Mouse (Mus musculus) MEL (cell line): ENCODE results near the gene 3830406C13Rik. TPM values are rescaled to one million over a fixed set of nuclear protein-coding genes. Genes with fewer than 3 reads are reported as not detected.

Experiments used
- DNase-seq: peaks from one replicate; pipeline ENCODE4 v3.0.0; 2011; ENCODE audit warnings: low read depth, low spot score
- H3K27ac ChIP-seq: 2 replicates; pipeline ENCODE4 v1.5.1; 2012; ENCODE audit warnings: low read depth, mild to moderate bottlenecking, control low read depth, low read length, moderate library complexity; ENCODE audit not compliant: control insufficient read depth
- H3K27me3 ChIP-seq, 2 experiments: fragments of 150-350 bp in 1 of 2; sonication (generic) in 1 of 2; 2 replicates each; pipeline ENCODE4 v1.6.1; 2012; ENCODE audit warnings: low read length in 2 of 2, mild to moderate bottlenecking in 2 of 2, improper control_type of control experiment in 1 of 2, moderate library complexity in 1 of 2; ENCODE audit not compliant: insufficient read depth in 2 of 2, control insufficient read depth in 1 of 2
- H3K36me3 ChIP-seq, 2 experiments: 2 replicates each; pipeline ENCODE4 v1.6.1; 2012 to 2014; ENCODE audit warnings: low read length in 2 of 2, improper control_type of control experiment in 1 of 2, inconsistent platforms in 1 of 2, mild to moderate bottlenecking in 1 of 2; ENCODE audit not compliant: insufficient read depth in 2 of 2, control insufficient read depth in 1 of 2
- H3K4me1 ChIP-seq, 2 experiments: fragments of 150-350 bp in 1 of 2; sonication (generic) in 1 of 2; 2 replicates each; pipeline ENCODE4 v1.6.1; 2012; ENCODE audit warnings: low read length in 2 of 2, improper control_type of control experiment in 1 of 2, mild to moderate bottlenecking in 1 of 2; ENCODE audit not compliant: insufficient read depth in 2 of 2, control insufficient read depth in 1 of 2
- H3K4me3 ChIP-seq, 2 experiments: fragments of 150-350 bp in 1 of 2; sonication (generic) in 1 of 2; 2 replicates each; pipeline ENCODE4 v1.5.1; 2012; ENCODE audit warnings: low read depth in 2 of 2, low read length in 2 of 2, mild to moderate bottlenecking in 2 of 2, moderate library complexity in 2 of 2, control low read depth in 1 of 2, improper control_type of control experiment in 1 of 2; ENCODE audit not compliant: control insufficient read depth in 1 of 2, insufficient read depth in 1 of 2
- H3K79me2 ChIP-seq: 2 replicates; pipeline ENCODE4 v1.6.1; 2012; ENCODE audit warnings: mild to moderate bottlenecking, low read length, moderate library complexity; ENCODE audit not compliant: control insufficient read depth, poor library complexity, insufficient read depth
- H3K9ac ChIP-seq: 2 replicates; pipeline ENCODE4 v1.6.1; 2012; ENCODE audit warnings: low read depth, mild to moderate bottlenecking, control low read depth, low read length, moderate library complexity; ENCODE audit not compliant: control insufficient read depth, poor library complexity, severe bottlenecking
- H3K9me3 ChIP-seq: fragments of 150-350 bp; sonication (generic); replicated peaks from 2 replicates; pipeline ENCODE4 v1.6.1; 2012; ENCODE audit warnings: mild to moderate bottlenecking, low read length, improper control_type of control experiment, moderate library complexity; ENCODE audit not compliant: insufficient read depth
- BHLHE40 ChIP-seq: IDR thresholded peaks from 2 replicates; pipeline ENCODE4 v1.6.1; 2012; ENCODE audit warnings: low read depth, mild to moderate bottlenecking, inconsistent platforms, low read length, improper control_type of control experiment, borderline replicate concordance
- CHD1 ChIP-seq: IDR thresholded peaks from 2 replicates; pipeline ENCODE4 v1.6.1; 2012; ENCODE audit warnings: low read depth, mild to moderate bottlenecking, inconsistent platforms, low read length, improper control_type of control experiment
- CHD2 ChIP-seq: IDR thresholded peaks from 2 replicates; pipeline ENCODE4 v1.6.1; 2011; ENCODE audit warnings: low read length, improper control_type of control experiment
- CTCF ChIP-seq, 3 experiments: IDR thresholded peaks in 2 of 3; conservative IDR thresholded peaks in 1 of 3; 2 replicates each; pipeline ENCODE4 v1.5.1; 2011 to 2012; ENCODE audit warnings: low read length in 3 of 3, low read depth in 2 of 3, mild to moderate bottlenecking in 2 of 3, improper control_type of control experiment in 1 of 3, inconsistent platforms in 1 of 3, mixed read lengths in 1 of 3, moderate library complexity in 1 of 3; ENCODE audit not compliant: control insufficient read depth in 1 of 3, insufficient read depth in 1 of 3, poor library complexity in 1 of 3, severe bottlenecking in 1 of 3
- E2F4 ChIP-seq: IDR thresholded peaks from 2 replicates; pipeline ENCODE4 v1.6.1; 2011; ENCODE audit warnings: low read depth, low read length, improper control_type of control experiment, borderline replicate concordance
- ELF1 ChIP-seq: IDR thresholded peaks from 2 replicates; pipeline ENCODE4 v1.6.1; 2014; ENCODE audit warnings: low read depth, mild to moderate bottlenecking, inconsistent platforms, low read length, improper control_type of control experiment, moderate library complexity
- ETS1 ChIP-seq: IDR thresholded peaks from 2 replicates; pipeline ENCODE4 v1.6.1; 2012; ENCODE audit warnings: low read depth, mild to moderate bottlenecking, inconsistent platforms, low read length, improper control_type of control experiment, moderate library complexity
- GABPA ChIP-seq: IDR thresholded peaks from 2 replicates; pipeline ENCODE4 v1.6.1; 2012; ENCODE audit warnings: low read depth, mild to moderate bottlenecking, inconsistent platforms, low read length, improper control_type of control experiment, moderate library complexity
- GATA1 ChIP-seq: IDR thresholded peaks from 2 replicates; pipeline ENCODE4 v1.6.1; 2011; ENCODE audit warnings: low read depth, low read length, improper control_type of control experiment
- HCFC1 ChIP-seq: IDR thresholded peaks from 2 replicates; pipeline ENCODE4 v1.6.1; 2012; ENCODE audit warnings: low read depth, mild to moderate bottlenecking, inconsistent platforms, low read length, improper control_type of control experiment, moderate library complexity
- KAT2A ChIP-seq: conservative IDR thresholded peaks from 2 replicates; pipeline ENCODE4 v1.6.1; 2012; ENCODE audit warnings: low read depth, low read length, improper control_type of control experiment, inconsistent platforms
- MAFK ChIP-seq: IDR thresholded peaks from 2 replicates; pipeline ENCODE4 v1.6.1; 2011; ENCODE audit warnings: low read depth, mild to moderate bottlenecking, low read length, improper control_type of control experiment, borderline replicate concordance
- MAX ChIP-seq: IDR thresholded peaks from 2 replicates; pipeline ENCODE4 v1.6.1; 2011; ENCODE audit warnings: low read length, improper control_type of control experiment
- MYB ChIP-seq: IDR thresholded peaks from 2 replicates; pipeline ENCODE4 v1.6.1; 2011; ENCODE audit warnings: mild to moderate bottlenecking, low read depth, low read length, improper control_type of control experiment
- MYC ChIP-seq: IDR thresholded peaks from 2 replicates; pipeline ENCODE4 v1.6.1; 2011; ENCODE audit warnings: low read depth, mild to moderate bottlenecking, low read length, improper control_type of control experiment, moderate library complexity
- NELFE ChIP-seq: IDR thresholded peaks from 2 replicates; pipeline ENCODE4 v1.6.1; 2011; ENCODE audit warnings: low read depth, low read length, improper control_type of control experiment
- POLR2A ChIP-seq, 2 experiments: IDR thresholded peaks; 2 replicates each; pipeline ENCODE4 v1.6.1; 2011 to 2012; ENCODE audit warnings: low read length in 2 of 2, mild to moderate bottlenecking in 2 of 2, control low read depth in 1 of 2, improper control_type of control experiment in 1 of 2, low read depth in 1 of 2, moderate library complexity in 1 of 2; ENCODE audit not compliant: control insufficient read depth in 1 of 2, insufficient read depth in 1 of 2, poor library complexity in 1 of 2
- POLR2AphosphoS5 ChIP-seq: IDR thresholded peaks from 2 replicates; pipeline ENCODE4 v1.6.1; 2012; ENCODE audit warnings: low read depth, borderline replicate concordance, mild to moderate bottlenecking, inconsistent platforms, low read length, moderate library complexity, mixed read lengths
- RAD21 ChIP-seq: IDR thresholded peaks from 2 replicates; pipeline ENCODE4 v1.6.1; 2011; ENCODE audit warnings: mild to moderate bottlenecking, low read depth, low read length, improper control_type of control experiment
- RCOR1 ChIP-seq: IDR thresholded peaks from 2 replicates; pipeline ENCODE4 v1.6.1; 2012; ENCODE audit warnings: low read depth, mild to moderate bottlenecking, inconsistent platforms, low read length, improper control_type of control experiment
- SMC3 ChIP-seq: IDR thresholded peaks from 2 replicates; pipeline ENCODE4 v1.6.1; 2011; ENCODE audit warnings: low read depth, low read length, improper control_type of control experiment
- TBP ChIP-seq: IDR thresholded peaks from 2 replicates; pipeline ENCODE4 v1.8.0; 2011; ENCODE audit warnings: low read depth, low read length, improper control_type of control experiment
- TCF12 ChIP-seq: IDR thresholded peaks from 2 replicates; pipeline ENCODE4 v1.6.1; 2014; ENCODE audit warnings: low read depth, mild to moderate bottlenecking, inconsistent platforms, low read length, improper control_type of control experiment, moderate library complexity
- UBTF ChIP-seq: IDR thresholded peaks from 2 replicates; pipeline ENCODE4 v1.6.1; 2012; ENCODE audit warnings: low read depth, mild to moderate bottlenecking, inconsistent platforms, low read length, improper control_type of control experiment, moderate library complexity, borderline replicate concordance; ENCODE audit not compliant: insufficient read depth
- USF2 ChIP-seq, 2 experiments: IDR thresholded peaks; 2 replicates each; pipeline ENCODE4 v1.6.1; 2011 to 2012; ENCODE audit warnings: improper control_type of control experiment in 2 of 2, low read length in 2 of 2, borderline replicate concordance in 1 of 2, inconsistent platforms in 1 of 2, low read depth in 1 of 2, mild to moderate bottlenecking in 1 of 2; ENCODE audit not compliant: insufficient read depth in 1 of 2
- ZC3H11A ChIP-seq: IDR thresholded peaks from 2 replicates; pipeline ENCODE4 v1.6.1; 2012; ENCODE audit warnings: low read depth, mild to moderate bottlenecking, inconsistent platforms, low read length, improper control_type of control experiment
- ZMIZ1 ChIP-seq: IDR thresholded peaks from 2 replicates; pipeline ENCODE4 v1.6.1; 2012; ENCODE audit warnings: low read depth, mild to moderate bottlenecking, inconsistent platforms, low read length, improper control_type of control experiment, moderate library complexity
- ZNF384 ChIP-seq: IDR thresholded peaks from 2 replicates; pipeline ENCODE4 v1.6.1; 2012; ENCODE audit warnings: low read depth, mild to moderate bottlenecking, inconsistent platforms, low read length, improper control_type of control experiment
- polyA plus RNA-seq, 2 experiments: library from polyadenylated mRNA; stranded (reverse) in 1 of 2; unstranded in 1 of 2; fragments of >175 nt in 1 of 2; fragments of >200 nt in 1 of 2; gene quantifications; 2 replicates each; pipeline versions ENCODE4 v1.2.1 to v1.2.4; 2012; ENCODE audit warnings: low replicate concordance in 2 of 2, low read depth in 1 of 2; ENCODE audit not compliant: insufficient read length in 2 of 2, insufficient read depth in 1 of 2, missing spikeins in 1 of 2
- total RNA-seq: library from RNA; depleted of rRNA; stranded (reverse); fragments of 300-350 nt; gene quantifications from 2 replicates; pipeline ENCODE4 v1.2.3, GENCODE M21; 2012

Gene 3830406C13Rik
- total and polyA plus RNA-seq, 3 experiments: 6.6 to 11.0 TPM; not detected in 1

GRCm38 (mm10) chr14:12343451-12343941 lies 59.5 kb downstream of the 3830406C13Rik start:
- Histone ChIP-seq H3K36me3 (no peaks in the 10 kb centered on the region), H3K4me3 (no peak overlapping the region), H3K4me1 (no peaks in the 10 kb centered on the region), H3K27ac (no peak overlapping the region), H3K27me3 (no peaks in the 10 kb centered on the region), H3K9ac (no peak overlapping the region), H3K9me3 (no peaks in the 10 kb centered on the region), H3K79me2 (no peaks in the 10 kb centered on the region)
- TF ChIP-seq USF2 (IDR thresholded peaks at IDR 0.05; ENCODE audit: borderline replicate concordance in 1 of 2, insufficient read depth in 1 of 2, low read depth in 1 of 2, low read length in 2 of 2) (no peak), MYC (no peak), RAD21 (no peak), TBP (no peak), CHD2 (no peak), ZNF384 (no peak), NELFE (no peak), BHLHE40 (no peak), ETS1 (no peak), SMC3 (no peak), CTCF (IDR thresholded peaks at IDR 0.05 in 2 of 3, conservative IDR thresholded peaks at IDR 0.05 in 1 of 3; ENCODE audit: control insufficient read depth in 1 of 3, insufficient read depth in 1 of 3, low read depth in 2 of 3, low read length in 3 of 3, poor library complexity in 1 of 3, severe bottlenecking in 1 of 3) (no peak), MAFK (no peak), MAX (no peak), HCFC1 (no peak), ZC3H11A (no peak), TCF12 (no peak)
- no peak for DNase-seq

GRCm38 (mm10) chr14:12344061-12344745 lies 60.2 kb downstream of the 3830406C13Rik start:
- Histone ChIP-seq H3K36me3 (no peaks in the 10 kb centered on the region), H3K4me3 (no peak overlapping the region), H3K79me2 (no peaks in the 10 kb centered on the region), H3K9ac (no peak overlapping the region), H3K4me1 (no peaks in the 10 kb centered on the region), H3K27ac (no peak overlapping the region), H3K27me3 (no peaks in the 10 kb centered on the region), H3K9me3 (no peaks in the 10 kb centered on the region)
- no peak for TF ChIP-seq CHD1
- TF ChIP-seq ZMIZ1: no peak
- no peak for TF ChIP-seq ELF1
- TF ChIP-seq GABPA: no peak
- no peak for TF ChIP-seq ZC3H11A
- TF ChIP-seq POLR2A (IDR thresholded peaks at IDR 0.05; ENCODE audit: control insufficient read depth in 1 of 2, insufficient read depth in 1 of 2, low read depth in 1 of 2, low read length in 2 of 2, poor library complexity in 1 of 2): no peak
- no peak for TF ChIP-seq MAX
- TF ChIP-seq KAT2A: no peak
- no peak for TF ChIP-seq MYB
- TF ChIP-seq MYC: no peak
- no peak for TF ChIP-seq RCOR1
- TF ChIP-seq MAFK: no peak
- TF ChIP-seq GATA1: no peak
- TF ChIP-seq UBTF: no peak
- TF ChIP-seq E2F4: no peak
- TF ChIP-seq POLR2AphosphoS5: no peak
- no peak for DNase-seq
